In the genomic region with DNA sequence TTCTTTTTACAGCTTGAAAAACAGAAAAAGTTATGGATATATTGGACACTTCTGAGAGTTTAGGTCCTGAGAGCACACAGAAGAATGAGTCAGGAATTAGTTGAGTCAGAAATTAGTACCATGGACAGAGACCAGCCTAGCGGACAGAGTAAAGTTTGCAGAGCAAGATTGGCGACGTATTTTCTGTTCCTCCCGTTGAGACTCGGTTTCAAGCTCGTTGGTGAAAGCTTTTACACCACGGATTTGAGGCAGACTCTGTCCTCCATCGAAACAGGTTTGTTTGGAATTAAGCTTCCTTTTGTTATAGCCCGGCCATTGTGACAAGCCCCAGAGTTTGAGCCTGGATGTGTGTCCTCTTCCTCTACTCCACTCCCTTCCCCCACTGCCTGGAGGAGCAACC, we compare ENCODE assay signal across 8 mouse cellular contexts. TPM values are rescaled to one million over a fixed set of nuclear protein-coding genes. Genes with fewer than 3 reads are reported as not detected.
DNase-seq lines count a peak whose midpoint lies in the region; ATAC-seq and TF ChIP-seq lines count a peak whose summit lies in the region.

No protein-coding gene starts in this region.

- no peak for TF ChIP-seq POLR2A in brain, embryonic 14.5 days (IDR thresholded peaks at IDR 0.05; ENCODE audit: borderline replicate concordance, extremely low read depth, insufficient read depth, insufficient read length, poor library complexity, severe bottlenecking)

- peak; percentile 5 for DNase-seq in kidney, adult 9 months
- no peak for DNase-seq in kidney, adult 11 months
- peak; percentile 50 for DNase-seq in brain, embryonic 14.5 days (ENCODE audit: low read depth)
- DNase-seq in neural tube, embryonic 11.5 days (ENCODE audit: low spot score) = no peak
- no peak for DNase-seq in thymus, postnatal 25 days
- DNase-seq in MN1 (ENCODE audit: low spot score) = no peak

- H3K4me3 ChIP-seq in hindbrain, embryonic 12.5 days = no peak overlapping the region
- H3K4me3 ChIP-seq in neural tube, embryonic 11.5 days (ENCODE audit: low read depth, low read length) = no peak overlapping the region

- no peak for ATAC-seq in hindbrain, embryonic 12.5 days (ENCODE audit: low FRiP score)
- no peak for ATAC-seq in neural tube, embryonic 11.5 days (ENCODE audit: insufficient read depth, low FRiP score, low TSS enrichment)
- ATAC-seq in frontal cortex, adult (ENCODE audit: low TSS enrichment) = no peak

- 3% methylated on average over 9 of the region's 9 CpGs for WGBS in hindbrain, embryonic 12.5 days
- 1% methylated on average over 9 of the region's 9 CpGs for WGBS in neural tube, embryonic 11.5 days

- H3K27me3 ChIP-seq in hindbrain, embryonic 12.5 days = no peaks in the 10 kb centered on the region
- H3K27me3 ChIP-seq in neural tube, embryonic 11.5 days (ENCODE audit: control insufficient read depth, insufficient read depth, low read length) = peaks cover 3% of the 10 kb centered on the region; the same call in 1 of the 2 replicates

- peak; percentile 22; the same call in 1 of the 2 replicates for TF ChIP-seq CTCF in brain, embryonic 14.5 days (IDR thresholded peaks at IDR 0.05; ENCODE audit: borderline replicate concordance, extremely low read depth, insufficient read depth, insufficient read length)

- H3K9me3 ChIP-seq in hindbrain, embryonic 12.5 days (replicated peaks) = no peaks in the 10 kb centered on the region
- no peaks in the 10 kb centered on the region for H3K9me3 ChIP-seq in neural tube, embryonic 11.5 days (ENCODE audit: control insufficient read depth, low read length)

- H3K9ac ChIP-seq in hindbrain, embryonic 12.5 days = no peak overlapping the region
- no peak overlapping the region for H3K9ac ChIP-seq in neural tube, embryonic 11.5 days (ENCODE audit: low read length)

- peak overlapping the region; percentile 63 for H3K4me2 ChIP-seq in hindbrain, embryonic 12.5 days (replicated peaks)
- H3K4me2 ChIP-seq in neural tube, embryonic 11.5 days (ENCODE audit: low read depth) = peak overlapping the region; percentile 55

- H3K36me3 ChIP-seq in hindbrain, embryonic 12.5 days = no peaks in the 10 kb centered on the region
- H3K36me3 ChIP-seq in neural tube, embryonic 11.5 days (ENCODE audit: control insufficient read depth, insufficient read depth, low read length) = no peaks in the 10 kb centered on the region

- H3K4me1 ChIP-seq in hindbrain, embryonic 12.5 days = peaks cover 15% of the 10 kb centered on the region
- H3K4me1 ChIP-seq in neural tube, embryonic 11.5 days (ENCODE audit: control insufficient read depth, insufficient read depth, low read length) = peaks cover 4% of the 10 kb centered on the region

- H3K27ac ChIP-seq in hindbrain, embryonic 12.5 days = no peak overlapping the region
- no peak overlapping the region for H3K27ac ChIP-seq in neural tube, embryonic 11.5 days (ENCODE audit: low read depth, low read length)

RNA-seq across cellular contexts. Expression of a gene that starts 21.0 kb away (rescaled TPM):
- polyA plus RNA-seq in brain, embryonic 14.5 days (2012; rRNA removed) = 82.0 and 104 TPM in 2 replicates
- polyA plus RNA-seq in hindbrain, embryonic 12.5 days (2016; fragmentation: Nextera tagmentation; extraction: Ambion mirVana) = 102 and 110 TPM in 2 replicates
- 101 and 113 TPM in 2 replicates for polyA plus RNA-seq in neural tube, embryonic 11.5 days (2014; fragmentation: Nextera tagmentation; extraction: Ambion mirVana)

Comparison
In these comparisons a context has a peak if more than half of its experiments do, and no peak if none do; other contexts are left out.
1. DNase-seq: peak in kidney, adult 9 months (single experiment) and brain, embryonic 14.5 days (single experiment); none in kidney, adult 11 months (single experiment), neural tube, embryonic 11.5 days (single experiment), thymus, postnatal 25 days (single experiment) and MN1 (single experiment).